31 mouse cellular contexts compared by ENCODE assay signal in the genomic region with DNA sequence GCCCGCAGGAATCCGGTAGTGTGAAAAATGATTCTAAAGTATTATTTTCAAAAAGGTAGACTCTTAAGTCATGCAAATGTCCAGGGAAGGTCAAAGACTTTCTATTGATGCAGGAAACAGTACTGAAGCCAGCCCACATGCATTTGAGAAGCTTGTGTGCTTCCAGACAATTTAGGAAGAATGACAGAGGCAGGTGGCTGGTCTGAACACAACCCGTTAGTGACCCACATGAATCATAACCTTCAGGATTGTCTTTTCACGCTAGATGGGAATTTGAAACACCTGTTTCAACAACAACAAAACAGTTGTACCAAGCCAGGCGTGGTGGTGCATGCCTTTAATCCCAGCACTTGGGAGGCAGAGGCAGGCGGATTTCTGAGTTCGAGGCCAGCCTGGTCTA. TPM values are rescaled to one million over a fixed set of nuclear protein-coding genes. Genes with fewer than 3 reads are reported as not detected.
A peak's percentile ranks its signal among the peaks of the same experiment; 100 is the strongest.
DNase-seq lines count a peak whose midpoint lies in the region; ATAC-seq and TF ChIP-seq lines count a peak whose summit lies in the region.
"Had no signal": no experiment of that assay in that cellular context is flagged by ENCODE, and none has a peak within 500 bp of the region (broad histone marks: within the 10 kb centered on the region; RNA-seq: fewer than 3 reads in every experiment).

No protein-coding gene starts in this region.

- ATAC-seq in embryonic facial prominence, embryonic 14.5 days (ENCODE audit: low read depth), result no peak
- no peak; the same call in 1 of the 2 replicates for ATAC-seq in limb, embryonic 14.5 days (ENCODE audit: low FRiP score, low read depth)
- ATAC-seq: activated CD4-positive, CD25-positive, alpha-beta regulatory T cell, adult 4 months; CD4-positive, CD25-positive, alpha-beta regulatory T cell, adult 4 months; forebrain, embryonic 14.5 days; forebrain, postnatal 0 days; hindbrain, embryonic 16.5 days; intestine, embryonic 15.5 days; Patski had no signal

- no peak overlapping the region for H3K27ac ChIP-seq in embryonic facial prominence, embryonic 14.5 days (replicated peaks; ENCODE audit: low read depth, low read length)
- no peak overlapping the region for H3K27ac ChIP-seq in embryonic facial prominence, embryonic 10.5 days (replicated peaks)
- no peak overlapping the region for H3K27ac ChIP-seq in limb, embryonic 14.5 days (replicated peaks; ENCODE audit: low read depth, low read length)
- H3K27ac ChIP-seq in limb, embryonic 10.5 days, result no peak overlapping the region
- H3K27ac ChIP-seq: embryonic facial prominence, embryonic 15.5 days; gastrocnemius, adult 2 months; hindbrain, embryonic 10.5 days; hindbrain, embryonic 13.5 days; intestine, embryonic 15.5 days had no signal

- WGBS in embryonic facial prominence, embryonic 14.5 days, result 74% methylated on average over 7 of the region's 7 CpGs
- WGBS in embryonic facial prominence, embryonic 10.5 days, result 87% methylated on average over 7 of the region's 7 CpGs
- WGBS in limb, embryonic 14.5 days, result 77% methylated on average over 7 of the region's 7 CpGs
- WGBS in limb, embryonic 10.5 days, result 88% methylated on average over 7 of the region's 7 CpGs

- no peak overlapping the region for H3K4me3 ChIP-seq in embryonic facial prominence, embryonic 14.5 days (ENCODE audit: low read depth, low read length)
- no peak overlapping the region for H3K4me3 ChIP-seq in embryonic facial prominence, embryonic 10.5 days
- H3K4me3 ChIP-seq in limb, embryonic 14.5 days (replicated peaks; ENCODE audit: low read length), result no peak overlapping the region
- no peak overlapping the region for H3K4me3 ChIP-seq in limb, embryonic 10.5 days
- no peak overlapping the region for H3K4me3 ChIP-seq in myocyte
- H3K4me3 ChIP-seq: embryonic facial prominence, embryonic 15.5 days; gastrocnemius, adult 2 months; heart, embryonic 15.5 days; hindbrain, embryonic 10.5 days; hindbrain, embryonic 13.5 days; intestine, embryonic 15.5 days had no signal

- H3K9ac ChIP-seq in embryonic facial prominence, embryonic 14.5 days (ENCODE audit: low read depth, low read length), result no peak overlapping the region
- H3K9ac ChIP-seq in limb, embryonic 14.5 days (ENCODE audit: low read depth, low read length, severe bottlenecking), result no peak overlapping the region
- H3K9ac ChIP-seq: embryonic facial prominence, embryonic 15.5 days; forebrain, postnatal 0 days; heart, embryonic 15.5 days; hindbrain, embryonic 13.5 days; intestine, embryonic 15.5 days had no signal

- H3K79me2 ChIP-seq in myocyte (ENCODE audit: control insufficient read depth, insufficient read depth), result no peaks in the 10 kb centered on the region

- peak; percentile 31 for DNase-seq in embryonic facial prominence, embryonic 14.5 days (ENCODE audit: low spot score)
- DNase-seq in embryonic facial prominence, embryonic 10.5 days (ENCODE audit: low spot score), result no peak
- peak; percentile 15 for DNase-seq in limb, embryonic 14.5 days (ENCODE audit: low spot score)
- DNase-seq in limb, embryonic 10.5 days (ENCODE audit: low spot score), result no peak
- peak; percentile 56 for DNase-seq in R1 (ENCODE audit: low read depth, low spot score)
- DNase-seq in lung, adult 18-20 months, result no peak
- no peak for DNase-seq in urinary bladder, postnatal 25 days (ENCODE audit: low spot score)
- DNase-seq: adrenal gland, postnatal 10 days; adrenal gland, postnatal 36 days; B cell, adult 2 months; cerebellum, adult 18-20 months; cerebellum, adult 9-10 months; cerebellum, postnatal 14 days; forebrain, postnatal 0 days; gastrocnemius, adult 2 months; gastrocnemius, postnatal 14 days; heart, postnatal 36 days; kidney, adult 11 months had no signal

- no peak for TF ChIP-seq POLR2A in limb, embryonic 14.5 days (IDR thresholded peaks at IDR 0.05; ENCODE audit: borderline replicate concordance, extremely low read depth, insufficient read depth, insufficient read length)
- TF ChIP-seq POLR2A in myocyte (IDR thresholded peaks at IDR 0.05; ENCODE audit: insufficient read length, low read depth), result no peak

- H3K4me1 ChIP-seq in embryonic facial prominence, embryonic 14.5 days (ENCODE audit: control insufficient read depth, insufficient read depth, low read length), result no peaks in the 10 kb centered on the region
- H3K4me1 ChIP-seq in embryonic facial prominence, embryonic 10.5 days, result peaks cover 19% of the 10 kb centered on the region
- H3K4me1 ChIP-seq in limb, embryonic 14.5 days (ENCODE audit: control insufficient read depth, insufficient read depth, low read length), result no peaks in the 10 kb centered on the region
- H3K4me1 ChIP-seq in limb, embryonic 10.5 days, result 0 out of 2 replicates have a peak, but pooled peaks cover 4% of the 10 kb centered on the region
- H3K4me1 ChIP-seq: embryonic facial prominence, embryonic 15.5 days; hindbrain, embryonic 13.5 days; intestine, embryonic 15.5 days had no signal

- H3K9me3 ChIP-seq in embryonic facial prominence, embryonic 14.5 days (ENCODE audit: control insufficient read depth, low read length), result no peaks in the 10 kb centered on the region
- no peaks in the 10 kb centered on the region for H3K9me3 ChIP-seq in embryonic facial prominence, embryonic 10.5 days
- no peaks in the 10 kb centered on the region for H3K9me3 ChIP-seq in limb, embryonic 14.5 days (ENCODE audit: control insufficient read depth, low read length)
- no peaks in the 10 kb centered on the region for H3K9me3 ChIP-seq in limb, embryonic 10.5 days (replicated peaks)
- H3K9me3 ChIP-seq: embryonic facial prominence, embryonic 15.5 days; G1E; heart, embryonic 10.5 days; heart, embryonic 15.5 days; hindbrain, embryonic 10.5 days; hindbrain, embryonic 13.5 days; intestine, embryonic 15.5 days had no signal

- H3K4me2 ChIP-seq in embryonic facial prominence, embryonic 14.5 days (ENCODE audit: low read depth, low read length), result no peak overlapping the region
- H3K4me2 ChIP-seq in limb, embryonic 14.5 days (replicated peaks; ENCODE audit: low read depth, low read length, severe bottlenecking), result no peak overlapping the region
- H3K4me2 ChIP-seq in myocyte (ENCODE audit: low read depth), result no peak overlapping the region
- H3K4me2 ChIP-seq: embryonic facial prominence, embryonic 15.5 days; heart, embryonic 15.5 days; hindbrain, embryonic 13.5 days; intestine, embryonic 15.5 days had no signal

- no peaks in the 10 kb centered on the region for H3K27me3 ChIP-seq in embryonic facial prominence, embryonic 14.5 days (replicated peaks; ENCODE audit: control insufficient read depth, insufficient read depth, low read length)
- no peaks in the 10 kb centered on the region for H3K27me3 ChIP-seq in embryonic facial prominence, embryonic 10.5 days (replicated peaks; ENCODE audit: low read depth, poor library complexity, severe bottlenecking)
- H3K27me3 ChIP-seq in limb, embryonic 14.5 days (ENCODE audit: control insufficient read depth, insufficient read depth, low read length), result no peaks in the 10 kb centered on the region
- H3K27me3 ChIP-seq in limb, embryonic 10.5 days (ENCODE audit: low read depth, poor library complexity, severe bottlenecking), result no peaks in the 10 kb centered on the region
- no peaks in the 10 kb centered on the region for H3K27me3 ChIP-seq in myocyte (ENCODE audit: control insufficient read depth, insufficient read depth, insufficient read length)
- H3K27me3 ChIP-seq: embryonic facial prominence, embryonic 15.5 days; heart, embryonic 15.5 days; hindbrain, embryonic 13.5 days; intestine, embryonic 15.5 days; Patski had no signal

- H3K36me3 ChIP-seq in embryonic facial prominence, embryonic 14.5 days (ENCODE audit: control insufficient read depth, insufficient read depth, low read length), result no peaks in the 10 kb centered on the region
- no peaks in the 10 kb centered on the region for H3K36me3 ChIP-seq in embryonic facial prominence, embryonic 10.5 days (replicated peaks)
- H3K36me3 ChIP-seq in limb, embryonic 14.5 days (ENCODE audit: control insufficient read depth, insufficient read depth, low read length), result no peaks in the 10 kb centered on the region
- H3K36me3 ChIP-seq in limb, embryonic 10.5 days, result no peaks in the 10 kb centered on the region
- no peaks in the 10 kb centered on the region for H3K36me3 ChIP-seq in myocyte (ENCODE audit: control insufficient read depth, insufficient read depth)
- H3K36me3 ChIP-seq: embryonic facial prominence, embryonic 15.5 days; G1E; heart, embryonic 10.5 days; heart, embryonic 15.5 days; hindbrain, embryonic 10.5 days; hindbrain, embryonic 13.5 days; intestine, embryonic 15.5 days had no signal

- no peak overlapping the region for H3ac ChIP-seq in myocyte (ENCODE audit: control insufficient read depth, insufficient read length)

TF ChIP-seq in myocyte, 11 proteins besides CTCF, POLR2A, EP300 and RAD21:
- TF ChIP-seq TCF12 (IDR thresholded peaks at IDR 0.05; ENCODE audit: insufficient read depth, poor library complexity, severe bottlenecking) (peak; percentile 47), MYOD1 (IDR thresholded peaks at IDR 0.05; ENCODE audit: control insufficient read depth in 1 of 3, insufficient read length in 2 of 3, low read depth in 2 of 3) (peak; percentile 93 to 94 (median 94)), MYOG (IDR thresholded peaks at IDR 0.05; ENCODE audit: control insufficient read depth in 1 of 3, insufficient read depth in 1 of 3, insufficient read length in 2 of 3, low read depth in 2 of 3) (peak in 1 of 3 experiments; percentile 37), USF1 (IDR thresholded peaks at IDR 0.05; ENCODE audit: low read depth) (no peak), MAX (IDR thresholded peaks at IDR 0.05; ENCODE audit: low read depth) (no peak)

RNA-seq across cellular contexts. Expression of a gene that starts 6.0 kb away (rescaled TPM):
- polyA plus RNA-seq in embryonic facial prominence, embryonic 14.5 days (2014; fragmentation: Nextera tagmentation; extraction: Ambion mirVana), result 20.8 and 21.0 TPM in 2 replicates
- polyA plus RNA-seq in embryonic facial prominence, embryonic 10.5 days (2016; fragmentation: Nextera tagmentation; extraction: Ambion mirVana), result 28.9 and 29.5 TPM in 2 replicates
- 57.3 and 78.6 TPM in 2 replicates for polyA plus RNA-seq in limb, embryonic 14.5 days (2012; rRNA removed)
- polyA plus RNA-seq in limb, embryonic 14.5 days (2014; fragmentation: Nextera tagmentation; extraction: Ambion mirVana), result 24.5 and 27.8 TPM in 2 replicates
- polyA plus RNA-seq in limb, embryonic 10.5 days (2016; fragmentation: Nextera tagmentation; extraction: Ambion mirVana), result 33.6 and 37.4 TPM in 2 replicates
- polyA plus RNA-seq in myocyte (2012; fragmentation: generic; extraction: Trizol), result 15.5 TPM

RNA-seq across cellular contexts. Expression of a gene that starts 37.9 kb away (rescaled TPM):
- polyA plus RNA-seq in embryonic facial prominence, embryonic 14.5 days (2014; fragmentation: Nextera tagmentation; extraction: Ambion mirVana), result 86.8 and 87.9 TPM in 2 replicates
- polyA plus RNA-seq in embryonic facial prominence, embryonic 10.5 days (2016; fragmentation: Nextera tagmentation; extraction: Ambion mirVana), result 80.4 and 85.2 TPM in 2 replicates
- 58.9 and 62.6 TPM in 2 replicates for polyA plus RNA-seq in limb, embryonic 14.5 days (2012; rRNA removed)
- 84.2 and 89.6 TPM in 2 replicates for polyA plus RNA-seq in limb, embryonic 14.5 days (2014; fragmentation: Nextera tagmentation; extraction: Ambion mirVana)
- polyA plus RNA-seq in limb, embryonic 10.5 days (2016; fragmentation: Nextera tagmentation; extraction: Ambion mirVana), result 85.7 and 97.8 TPM in 2 replicates
- polyA plus RNA-seq in myocyte (2012; fragmentation: generic; extraction: Trizol), result 58.8 TPM

Comparison
In these comparisons a context has a peak if more than half of its experiments do, and no peak if none do; other contexts are left out.
1. DNase-seq: peak in embryonic facial prominence, embryonic 14.5 days (single experiment), limb, embryonic 14.5 days (single experiment) and R1 (single experiment); none in embryonic facial prominence, embryonic 10.5 days (single experiment), limb, embryonic 10.5 days (single experiment), lung, adult 18-20 months (0 of 2) and urinary bladder, postnatal 25 days (single experiment).